Mouse (Mus musculus) liver, postnatal 0 days (tissue): ENCODE measurements around the gene Klb.

Source experiments
- CTCF ChIP-seq: sonication (generic); IDR thresholded peaks from 2 replicates; pipeline ENCODE4 v1.5.1; 2016; ENCODE audit warnings: antibody characterized with exemption, low read depth
- EP300 ChIP-seq: IDR thresholded peaks from 2 replicates; pipeline ENCODE4 v1.6.1; 2016; ENCODE audit warnings: antibody characterized with exemption, low read depth, mild to moderate bottlenecking

- TF ChIP-seq CTCF (no peak), EP300 (no peak)
Measured at GRCm38 (mm10) chr5:65385704-65386103, 37.6 kb downstream of the Klb start.
